Mouse (Mus musculus) neural tube, embryonic 12.5 days (tissue): ENCODE data around the gene Ints4. TPM values are rescaled to one million over a fixed set of nuclear protein-coding genes. Genes with fewer than 3 reads are reported as not detected.

Experiments
- ATAC-seq: fragments of 200-750 bp; cut with Nextera tagmentation; 2 replicates; pipeline ENCODE4 v1.8.0; 2017; ENCODE audit warnings: low read depth, mild to moderate bottlenecking, moderate TSS enrichment, moderate library complexity; ENCODE audit not compliant: low FRiP score
- H3K27ac ChIP-seq: fragments of 300-500 bp; sonication (generic); 2 replicates; pipeline ENCODE4 v1.5.1; 2016
- H3K27me3 ChIP-seq: fragments of 300-500 bp; sonication (generic); replicated peaks from 2 replicates; pipeline ENCODE4 v1.6.1; 2016; ENCODE audit warnings: mild to moderate bottlenecking
- H3K36me3 ChIP-seq: fragments of 300-500 bp; sonication (generic); 2 replicates; pipeline ENCODE4 v1.6.1; 2016; ENCODE audit warnings: mild to moderate bottlenecking
- H3K4me1 ChIP-seq: fragments of 300-500 bp; sonication (generic); 2 replicates; pipeline ENCODE4 v1.6.1; 2016
- H3K4me2 ChIP-seq: fragments of 300-500 bp; sonication (generic); replicated peaks from 2 replicates; pipeline ENCODE4 v1.6.1; 2016; ENCODE audit warnings: mild to moderate bottlenecking
- H3K4me3 ChIP-seq: fragments of 300-500 bp; sonication (generic); 2 replicates; pipeline ENCODE4 v1.5.1; 2016
- H3K9ac ChIP-seq: fragments of 300-500 bp; sonication (generic); 2 replicates; pipeline ENCODE4 v1.6.1; 2016; ENCODE audit warnings: mild to moderate bottlenecking
- H3K9me3 ChIP-seq: fragments of 300-500 bp; sonication (generic); 2 replicates; pipeline ENCODE4 v1.6.1; 2016; ENCODE audit warnings: mild to moderate bottlenecking
- WGBS: fragments of 180-500 bp; shearing (Covaris S2); methylation state at CpG from one replicate; pipeline ENCODE4 v1.1.7; 2016; 5-methylcytosine and 5-hydroxymethylcytosine counted together
- polyA plus RNA-seq: library from polyadenylated mRNA; unstranded; fragments of >200 nt; fragmentation: Nextera tagmentation; extraction: Ambion mirVana; gene quantifications from 2 replicates; pipeline ENCODE4 v1.2.1, GENCODE M21; 2016

Ints4 gene
- polyA plus RNA-seq, 1 experiment from 2014 or later, result 57.6 TPM

- 88% methylated on average over 9 of the region's 9 CpGs for WGBS
- Histone ChIP-seq H3K4me3 (no peak overlapping the region), H3K9me3 (no peaks in the 10 kb centered on the region), H3K27me3 (no peaks in the 10 kb centered on the region), H3K36me3 (no peaks in the 10 kb centered on the region), H3K4me2 (no peak overlapping the region), H3K27ac (no peak overlapping the region), H3K4me1 (no peaks in the 10 kb centered on the region), H3K9ac (no peak overlapping the region)
- ATAC-seq, result no peak
Measured at GRCm38 (mm10) chr7:97550673-97551072, 69.9 kb downstream of the Ints4 start.

- H3K27me3 ChIP-seq, result no peaks in the 10 kb centered on the region
- no peaks in the 10 kb centered on the region for H3K4me1 ChIP-seq
- H3K9ac ChIP-seq, result no peak overlapping the region
- 86% methylated on average over 2 of the region's 2 CpGs for WGBS
- no peaks in the 10 kb centered on the region; the same call in 1 of the 2 replicates for H3K36me3 ChIP-seq
- no peak for ATAC-seq
- no peaks in the 10 kb centered on the region for H3K9me3 ChIP-seq
- H3K4me3 ChIP-seq, result no peak overlapping the region
- no peak overlapping the region for H3K4me2 ChIP-seq
- no peak overlapping the region for H3K27ac ChIP-seq
Measured at GRCm38 (mm10) chr7:97563576-97563975, 82.8 kb downstream of the Ints4 start.

DNA sequence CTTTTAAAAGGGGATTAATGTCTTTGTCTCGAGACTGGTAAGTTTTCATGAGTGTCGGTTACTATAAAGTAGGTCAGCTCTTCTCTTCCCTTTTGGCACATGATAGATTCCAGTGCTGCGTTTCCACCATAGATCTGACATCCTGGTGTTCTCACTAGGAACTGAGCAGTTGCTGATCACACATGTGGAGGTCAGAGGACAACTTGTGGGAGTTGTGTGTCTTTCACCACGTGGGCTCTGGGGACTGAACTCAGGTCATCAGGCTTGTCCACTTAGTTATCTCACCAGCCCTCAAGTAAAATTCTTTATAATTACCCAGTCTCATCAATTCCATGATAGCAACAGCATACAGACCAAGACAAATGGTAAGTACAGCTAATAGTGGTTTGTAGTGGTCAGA lies 88.6 kb downstream of the Ints4 start:
- 83% methylated on average over 4 of the region's 4 CpGs for WGBS
- Histone ChIP-seq H3K4me3 (no peak overlapping the region), H3K4me1 (no peaks in the 10 kb centered on the region), H3K4me2 (no peak overlapping the region), H3K27ac (no peak overlapping the region), H3K9me3 (no peaks in the 10 kb centered on the region), H3K36me3 (peaks cover 4% of the 10 kb centered on the region; the same call in 1 of the 2 replicates), H3K27me3 (no peaks in the 10 kb centered on the region), H3K9ac (no peak overlapping the region)
- ATAC-seq, result no peak

DNA sequence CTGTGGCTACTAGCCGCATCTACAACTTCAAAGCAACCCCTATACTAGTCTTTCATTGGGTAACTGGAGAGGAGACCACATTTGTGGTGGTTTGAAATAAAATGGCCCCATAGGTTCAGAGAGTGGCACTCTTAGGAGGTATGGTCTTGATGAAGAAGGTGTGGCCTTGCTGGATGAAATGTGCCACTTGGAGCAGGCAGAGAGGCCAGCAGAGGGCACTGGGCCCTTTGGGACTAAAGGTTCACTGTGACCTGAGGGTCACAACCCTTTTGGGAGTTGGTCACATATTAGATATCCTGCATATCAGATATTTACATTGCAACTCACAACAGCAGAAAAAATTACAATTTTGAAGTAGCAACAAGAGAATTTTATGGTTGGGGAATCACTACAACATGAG lies 89.6 kb downstream of the Ints4 start:
- no peak overlapping the region for H3K27ac ChIP-seq
- WGBS, result 87% methylated on average over 1 of the region's 1 CpGs
- no peak for ATAC-seq
- H3K4me3 ChIP-seq, result no peak overlapping the region
- no peak overlapping the region for H3K4me2 ChIP-seq
- no peaks in the 10 kb centered on the region for H3K27me3 ChIP-seq
- H3K9ac ChIP-seq, result no peak overlapping the region
- H3K4me1 ChIP-seq, result no peaks in the 10 kb centered on the region
- H3K36me3 ChIP-seq, result peaks cover 4% of the 10 kb centered on the region
- H3K9me3 ChIP-seq, result no peaks in the 10 kb centered on the region

DNA sequence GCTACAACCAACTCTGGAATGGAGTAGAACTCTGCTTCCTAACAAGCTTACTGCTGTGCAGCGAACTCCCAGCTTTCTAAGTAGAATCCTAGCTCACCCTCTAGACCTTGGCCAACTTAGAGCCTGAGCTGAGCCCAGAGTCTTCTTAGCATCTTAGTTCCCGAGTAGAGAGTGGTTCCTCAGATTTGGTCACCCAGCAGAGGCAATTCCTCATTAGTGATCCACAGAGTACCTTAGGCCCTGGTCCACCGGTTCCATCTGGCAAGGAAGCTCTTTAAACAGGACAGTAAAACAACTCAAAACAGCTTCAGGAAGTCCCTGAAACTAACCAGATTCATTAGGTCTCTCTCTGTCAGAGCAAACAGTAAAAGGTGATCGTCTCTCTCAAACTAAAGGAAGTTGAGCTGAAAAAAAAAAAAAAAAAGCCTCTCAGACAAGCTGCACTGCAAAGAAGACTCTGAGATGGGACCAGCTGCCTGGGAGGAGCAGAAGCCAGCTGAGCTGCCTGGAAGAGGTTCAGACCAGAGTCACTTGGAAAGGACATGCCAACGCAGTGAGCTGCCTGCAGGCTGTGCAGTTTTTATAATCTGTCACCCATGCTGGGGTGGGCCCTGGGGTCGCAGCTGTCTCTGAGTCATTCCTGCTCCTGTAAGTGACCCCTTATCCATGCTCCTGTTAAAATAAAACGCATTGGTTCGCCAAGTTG lies 97.8 kb downstream of the Ints4 start:
- Histone ChIP-seq H3K9ac (peak overlapping the region; percentile 67), H3K27me3 (no peaks in the 10 kb centered on the region), H3K36me3 (peaks cover 4% of the 10 kb centered on the region), H3K27ac (no peak overlapping the region), H3K4me3 (peak overlapping the region; percentile 100), H3K4me1 (peaks cover 9% of the 10 kb centered on the region), H3K9me3 (no peaks in the 10 kb centered on the region), H3K4me2 (peak overlapping the region; percentile 84)
- peak; percentile 2 for ATAC-seq
- 33% methylated on average over 8 of the region's 8 CpGs for WGBS

DNA sequence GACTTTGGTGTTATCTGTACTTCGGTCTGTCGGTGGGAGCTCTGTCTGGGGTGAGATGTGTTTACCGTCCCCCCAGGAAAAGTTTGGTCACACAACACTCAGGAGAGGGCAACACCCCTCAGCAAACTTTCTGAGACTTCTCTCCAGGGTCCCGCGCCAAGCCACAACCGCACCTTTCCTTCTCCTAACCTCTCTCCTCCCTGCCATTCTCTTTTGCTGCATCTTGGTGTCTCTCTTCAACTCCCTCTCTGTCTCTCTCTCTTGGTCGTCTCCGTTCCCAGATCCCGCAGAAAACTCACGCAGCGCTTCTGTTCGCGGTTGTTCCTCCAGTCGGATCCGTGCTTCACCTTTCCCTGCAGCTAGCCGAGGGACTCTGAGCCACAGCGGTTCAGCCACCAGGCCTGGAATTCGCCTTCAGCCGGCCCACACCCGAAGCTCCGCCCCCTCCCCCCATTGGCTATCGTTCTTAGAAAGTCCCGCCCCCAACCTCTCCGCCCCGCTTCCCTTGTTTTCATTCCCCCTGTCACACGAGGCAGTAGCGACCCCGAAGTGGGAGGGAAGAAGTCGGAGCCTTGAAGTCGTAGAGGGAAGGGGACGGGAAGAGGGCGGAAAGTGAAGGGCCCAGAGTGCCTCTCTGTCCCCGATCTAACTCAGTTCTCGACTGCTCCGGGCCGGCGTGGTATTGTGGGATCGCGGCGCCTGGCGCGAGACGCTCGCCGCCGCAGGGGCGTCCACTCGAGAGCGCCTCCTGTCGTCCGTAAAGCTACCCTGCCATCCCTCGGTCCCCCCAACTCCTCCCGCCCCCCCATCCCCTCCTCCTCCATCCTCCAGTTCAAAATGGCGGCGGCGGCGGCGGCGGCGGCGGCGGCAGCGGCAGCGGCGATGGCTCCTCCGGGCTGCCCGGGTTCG lies 98.6 kb downstream of the Ints4 start, which contains the start of the genes Aamdc and Rsf1:
Gene Aamdc (minus strand): TSS at position 431 of the 909 bp plus-strand sequence.
Gene Rsf1 (plus strand): TSS at position 823 of the 909 bp plus-strand sequence.
- peak within 1 kb of the TSS; percentile 84 for H3K4me2 ChIP-seq
- H3K4me3 ChIP-seq, result peak within 1 kb of the TSS; percentile 100
- H3K9ac ChIP-seq, result peak within 1 kb of the TSS; percentile 97
- H3K4me1 ChIP-seq, result peaks cover 9% of the 10 kb centered on the region
- H3K36me3 ChIP-seq, result no peaks in the 10 kb centered on the region; the same call in 1 of the 2 replicates
- no peaks in the 10 kb centered on the region for H3K9me3 ChIP-seq
- ATAC-seq, result peak; percentile 94
- under 1% methylated on average over 67 of the region's 68 CpGs for WGBS
- H3K27me3 ChIP-seq, result no peaks in the 10 kb centered on the region
- H3K27ac ChIP-seq, result peak within 1 kb of the TSS; percentile 97

- H3K27me3 ChIP-seq, result no peaks in the 10 kb centered on the region
- H3K4me3 ChIP-seq, result peak overlapping the region; percentile 100
- H3K9me3 ChIP-seq, result no peaks in the 10 kb centered on the region
- H3K27ac ChIP-seq, result peak overlapping the region; percentile 97
- peak overlapping the region; percentile 97 for H3K9ac ChIP-seq
- no peaks in the 10 kb centered on the region; the same call in 1 of the 2 replicates for H3K36me3 ChIP-seq
- WGBS, result under 1% methylated on average over 65 of the region's 65 CpGs
- H3K4me1 ChIP-seq, result peaks cover 9% of the 10 kb centered on the region
- peak; percentile 42 for ATAC-seq
- peak overlapping the region; percentile 84 for H3K4me2 ChIP-seq
Measured at GRCm38 (mm10) chr7:97579976-97580842, 99.5 kb downstream of the Ints4 start.

- Histone ChIP-seq H3K4me3 (peak overlapping the region; percentile 100), H3K36me3 (no peaks in the 10 kb centered on the region; the same call in 1 of the 2 replicates), H3K9me3 (no peaks in the 10 kb centered on the region), H3K4me2 (peak overlapping the region; percentile 84), H3K27me3 (no peaks in the 10 kb centered on the region), H3K9ac (peak overlapping the region; percentile 97), H3K4me1 (peaks cover 9% of the 10 kb centered on the region), H3K27ac (peak overlapping the region; percentile 97)
- WGBS, result under 1% methylated on average over 11 of the region's 11 CpGs
- ATAC-seq, result peak; percentile 46
Measured at GRCm38 (mm10) chr7:97580843-97581214, 100.1 kb downstream of the Ints4 start.

GRCm38 (mm10) chr7:97588506-97588905 lies 107.8 kb downstream of the Ints4 start:
- Histone ChIP-seq H3K4me1 (peaks cover 14% of the 10 kb centered on the region), H3K27ac (no peak overlapping the region), H3K36me3 (0 out of 2 replicates have a peak, but pooled peaks cover 9% of the 10 kb centered on the region), H3K4me2 (no peak overlapping the region), H3K27me3 (no peaks in the 10 kb centered on the region), H3K4me3 (no peak overlapping the region), H3K9me3 (no peaks in the 10 kb centered on the region), H3K9ac (no peak overlapping the region)
- 87% methylated on average over 5 of the region's 5 CpGs for WGBS
- no peak for ATAC-seq

DNA sequence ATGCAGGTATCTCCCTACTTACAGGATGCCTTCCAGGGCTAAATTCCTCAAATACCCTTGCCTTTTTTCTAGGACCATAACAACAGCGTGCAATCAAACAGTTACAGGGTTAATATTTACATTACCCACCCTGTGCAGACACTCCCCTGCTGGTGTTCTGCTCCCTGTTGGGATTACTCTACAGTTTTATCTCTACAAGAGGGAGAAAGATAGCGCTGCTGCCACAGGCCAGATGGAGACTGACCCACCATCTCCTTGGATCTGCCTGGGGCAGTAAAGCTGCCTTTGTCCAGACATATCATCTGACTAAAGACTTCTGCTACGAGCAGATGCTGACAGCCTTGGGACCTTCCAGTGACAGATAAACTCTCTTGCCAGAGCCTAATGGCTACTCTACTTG lies 109.7 kb downstream of the Ints4 start:
- Histone ChIP-seq H3K27ac (no peak overlapping the region), H3K9me3 (no peaks in the 10 kb centered on the region), H3K4me3 (no peak overlapping the region), H3K9ac (no peak overlapping the region), H3K4me2 (no peak overlapping the region), H3K36me3 (0 out of 2 replicates have a peak, but pooled peaks cover 9% of the 10 kb centered on the region), H3K4me1 (peaks cover 14% of the 10 kb centered on the region), H3K27me3 (no peaks in the 10 kb centered on the region)
- WGBS, result 22% methylated on average over 3 of the region's 3 CpGs
- ATAC-seq, result 0 out of 2 replicates have a peak, but pooled peaks have one; percentile 29
